Mouse (Mus musculus): ENCODE measurements around the gene Nuf2. TPM values are rescaled to one million over a fixed set of nuclear protein-coding genes. Genes with fewer than 3 reads are reported as not detected.

The Nuf2 gene
- polyA plus RNA-seq, 1 experiment from 2014 or later = 47.9 TPM

- Histone ChIP-seq H3K4me2 (replicated peaks) (no peak overlapping the region; the same call in 1 of the 2 replicates), H3K4me1 (peaks cover 14% of the 10 kb centered on the region), H3K9me3 (replicated peaks) (no peaks in the 10 kb centered on the region), H3K27me3 (no peaks in the 10 kb centered on the region), H3K27ac (no peak overlapping the region), H3K4me3 (no peak overlapping the region), H3K9ac (no peak overlapping the region), H3K36me3 (no peaks in the 10 kb centered on the region)
- 14% methylated on average over 11 of the region's 11 CpGs for WGBS
- ATAC-seq (ENCODE audit: low FRiP score) = peak; percentile 72
Observed at GRCm38 (mm10) chr1:169459071-169459782, 72.0 kb downstream of the Nuf2 start.

Other genes starting within 250 kb of the Nuf2 start
- gene Rgs5, start 124.0 kb upstream of the Nuf2 start, polyA plus RNA-seq (2016; fragmentation: Nextera tagmentation; extraction: Ambion mirVana) = 5.3 and 5.8 TPM in 2 replicates
- gene Rgs4, start 216.2 kb upstream of the Nuf2 start, polyA plus RNA-seq (2016; fragmentation: Nextera tagmentation; extraction: Ambion mirVana) = 20.1 and 24.5 TPM in 2 replicates